Mouse (Mus musculus) erythroblast, embryonic 14.5 days (primary cell): ENCODE data around the gene Pphln1.

Experiments
- GATA1 ChIP-seq: IDR thresholded peaks from 2 replicates; pipeline ENCODE4 v1.6.1; 2012; ENCODE audit warnings: low read length, inconsistent platforms, mixed read lengths
- TAL1 ChIP-seq: IDR thresholded peaks from 3 replicates; pipeline ENCODE4 v1.6.1; 2012; ENCODE audit warnings: low read length, inconsistent platforms, mixed read lengths

DNA sequence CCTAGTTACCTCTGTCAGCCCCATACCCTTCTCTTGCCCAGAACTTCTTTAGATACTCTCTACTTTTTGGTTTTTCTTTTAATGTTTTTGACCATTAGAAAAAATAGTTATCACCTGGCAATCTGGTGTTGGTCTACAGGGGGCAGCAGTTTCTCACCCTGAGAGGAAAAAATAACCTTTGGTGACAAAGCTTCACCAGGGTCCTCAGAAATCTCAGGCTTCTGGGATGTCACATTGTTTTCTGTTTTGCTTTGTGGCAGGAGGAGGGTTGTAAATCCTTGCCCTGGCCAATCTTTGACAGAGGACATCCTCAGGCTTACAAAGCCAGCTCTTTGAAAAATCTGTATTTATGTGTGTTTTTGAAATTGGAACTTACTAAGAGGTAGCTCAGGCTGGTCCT is 57.9 kb downstream of the Pphln1 start:
- TF ChIP-seq GATA1: no peak
- no peak for TF ChIP-seq TAL1
